Mouse (Mus musculus): ENCODE results near the gene 2010300C02Rik. TPM values are rescaled to one million over a fixed set of nuclear protein-coding genes. Genes with fewer than 3 reads are reported as not detected.

Gene 2010300C02Rik
- polyA plus RNA-seq, 1 experiment from 2014 or later, result 3.5 TPM

- 65% methylated on average over 15 of the region's 15 CpGs for WGBS
- peak; percentile 69 for ATAC-seq
- H3K4me2 ChIP-seq (ENCODE audit: low read length), result peak overlapping the region; percentile 25
Observed at GRCm38 (mm10) chr1:37686953-37687441, 32.9 kb downstream of the 2010300C02Rik start.

GRCm38 (mm10) chr1:37678327-37679123 is 41.4 kb downstream of the 2010300C02Rik start:
- Histone ChIP-seq H3K27ac (ENCODE audit: low read length) (no peak overlapping the region), H3K4me1 (replicated peaks; ENCODE audit: control insufficient read depth, insufficient read depth, low read length) (no peaks in the 10 kb centered on the region), H3K9ac (replicated peaks; ENCODE audit: low read depth, low read length) (no peak overlapping the region), H3K9me3 (ENCODE audit: control insufficient read depth, low read length) (no peaks in the 10 kb centered on the region), H3K4me2 (ENCODE audit: low read length) (no peak overlapping the region), H3K36me3 (ENCODE audit: control insufficient read depth, insufficient read depth) (no peaks in the 10 kb centered on the region), H3K27me3 (replicated peaks; ENCODE audit: control insufficient read depth, insufficient read depth, low read length) (no peaks in the 10 kb centered on the region), H3K4me3 (replicated peaks; ENCODE audit: low read length) (no peak overlapping the region)
- 71% methylated on average over 9 of the region's 9 CpGs for WGBS
- ATAC-seq, result peak; percentile 50; the same call in 1 of the 2 replicates

More at GRCm38 (mm10) chr1:37686953-37687441, 32.9 kb downstream of the 2010300C02Rik start:
- H3K9me3 ChIP-seq (ENCODE audit: control insufficient read depth, low read length), result no peaks in the 10 kb centered on the region
- H3K36me3 ChIP-seq (ENCODE audit: control insufficient read depth, insufficient read depth), result no peaks in the 10 kb centered on the region
- H3K4me1 ChIP-seq (replicated peaks; ENCODE audit: control insufficient read depth, insufficient read depth, low read length), result peaks cover 11% of the 10 kb centered on the region
- no peak overlapping the region for H3K4me3 ChIP-seq (replicated peaks; ENCODE audit: low read length)
- no peaks in the 10 kb centered on the region for H3K27me3 ChIP-seq (replicated peaks; ENCODE audit: control insufficient read depth, insufficient read depth, low read length)
- H3K9ac ChIP-seq (replicated peaks; ENCODE audit: low read depth, low read length), result no peak overlapping the region
- H3K27ac ChIP-seq (ENCODE audit: low read length), result peak overlapping the region; percentile 37; the same call in 1 of the 2 replicates

GRCm38 (mm10) chr1:37676967-37677512 is 42.8 kb downstream of the 2010300C02Rik start:
- Histone ChIP-seq H3K4me3 (replicated peaks; ENCODE audit: low read length) (no peak overlapping the region), H3K27me3 (replicated peaks; ENCODE audit: control insufficient read depth, insufficient read depth, low read length) (no peaks in the 10 kb centered on the region), H3K9ac (replicated peaks; ENCODE audit: low read depth, low read length) (no peak overlapping the region), H3K36me3 (ENCODE audit: control insufficient read depth, insufficient read depth) (no peaks in the 10 kb centered on the region), H3K9me3 (ENCODE audit: control insufficient read depth, low read length) (no peaks in the 10 kb centered on the region), H3K4me1 (replicated peaks; ENCODE audit: control insufficient read depth, insufficient read depth, low read length) (no peaks in the 10 kb centered on the region), H3K4me2 (ENCODE audit: low read length) (no peak overlapping the region), H3K27ac (ENCODE audit: low read length) (no peak overlapping the region)
- WGBS, result 86% methylated on average over 7 of the region's 7 CpGs
- no peak for ATAC-seq

- Histone ChIP-seq H3K27me3 (replicated peaks; ENCODE audit: control insufficient read depth, insufficient read depth, low read length) (no peaks in the 10 kb centered on the region), H3K4me2 (ENCODE audit: low read length) (no peak overlapping the region), H3K36me3 (ENCODE audit: control insufficient read depth, insufficient read depth) (no peaks in the 10 kb centered on the region), H3K4me1 (replicated peaks; ENCODE audit: control insufficient read depth, insufficient read depth, low read length) (no peaks in the 10 kb centered on the region), H3K27ac (ENCODE audit: low read length) (no peak overlapping the region), H3K9me3 (ENCODE audit: control insufficient read depth, low read length) (no peaks in the 10 kb centered on the region), H3K4me3 (replicated peaks; ENCODE audit: low read length) (no peak overlapping the region), H3K9ac (replicated peaks; ENCODE audit: low read depth, low read length) (no peak overlapping the region)
- no peak for ATAC-seq
- 55% methylated on average over 6 of the region's 6 CpGs for WGBS
Observed at GRCm38 (mm10) chr1:37675444-37675843, 44.4 kb downstream of the 2010300C02Rik start.

GRCm38 (mm10) chr1:37674266-37674665 is 45.6 kb downstream of the 2010300C02Rik start:
- no peak for ATAC-seq
- Histone ChIP-seq H3K36me3 (ENCODE audit: control insufficient read depth, insufficient read depth) (no peaks in the 10 kb centered on the region), H3K27me3 (replicated peaks; ENCODE audit: control insufficient read depth, insufficient read depth, low read length) (no peaks in the 10 kb centered on the region), H3K4me1 (replicated peaks; ENCODE audit: control insufficient read depth, insufficient read depth, low read length) (no peaks in the 10 kb centered on the region), H3K9me3 (ENCODE audit: control insufficient read depth, low read length) (no peaks in the 10 kb centered on the region), H3K9ac (replicated peaks; ENCODE audit: low read depth, low read length) (no peak overlapping the region), H3K4me3 (replicated peaks; ENCODE audit: low read length) (no peak overlapping the region), H3K4me2 (ENCODE audit: low read length) (no peak overlapping the region), H3K27ac (ENCODE audit: low read length) (no peak overlapping the region)
- WGBS, result 92% methylated on average over 8 of the region's 8 CpGs

GRCm38 (mm10) chr1:37671316-37671715 is 48.6 kb downstream of the 2010300C02Rik start:
- Histone ChIP-seq H3K27ac (ENCODE audit: low read length) (no peak overlapping the region), H3K36me3 (ENCODE audit: control insufficient read depth, insufficient read depth) (no peaks in the 10 kb centered on the region), H3K4me2 (ENCODE audit: low read length) (no peak overlapping the region), H3K9me3 (ENCODE audit: control insufficient read depth, low read length) (no peaks in the 10 kb centered on the region), H3K4me1 (replicated peaks; ENCODE audit: control insufficient read depth, insufficient read depth, low read length) (no peaks in the 10 kb centered on the region), H3K9ac (replicated peaks; ENCODE audit: low read depth, low read length) (no peak overlapping the region), H3K27me3 (replicated peaks; ENCODE audit: control insufficient read depth, insufficient read depth, low read length) (no peaks in the 10 kb centered on the region), H3K4me3 (replicated peaks; ENCODE audit: low read length) (no peak overlapping the region)
- 71% methylated on average over 4 of the region's 4 CpGs for WGBS
- ATAC-seq, result no peak

GRCm38 (mm10) chr1:37667386-37667785 is 52.5 kb downstream of the 2010300C02Rik start:
- ATAC-seq, result no peak
- H3K9ac ChIP-seq (replicated peaks; ENCODE audit: low read depth, low read length), result no peak overlapping the region
- no peak overlapping the region for H3K4me2 ChIP-seq (ENCODE audit: low read length)
- H3K4me3 ChIP-seq (replicated peaks; ENCODE audit: low read length), result no peak overlapping the region
- 86% methylated on average over 6 of the region's 6 CpGs for WGBS
- H3K36me3 ChIP-seq (ENCODE audit: control insufficient read depth, insufficient read depth), result no peaks in the 10 kb centered on the region
- no peak overlapping the region for H3K27ac ChIP-seq (ENCODE audit: low read length)
- H3K4me1 ChIP-seq (replicated peaks; ENCODE audit: control insufficient read depth, insufficient read depth, low read length), result no peaks in the 10 kb centered on the region
- no peaks in the 10 kb centered on the region for H3K9me3 ChIP-seq (ENCODE audit: control insufficient read depth, low read length)
- no peaks in the 10 kb centered on the region for H3K27me3 ChIP-seq (replicated peaks; ENCODE audit: control insufficient read depth, insufficient read depth, low read length)

GRCm38 (mm10) chr1:37666587-37666986 is 53.3 kb downstream of the 2010300C02Rik start:
- ATAC-seq, result no peak
- H3K9me3 ChIP-seq (ENCODE audit: control insufficient read depth, low read length), result no peaks in the 10 kb centered on the region
- no peak overlapping the region for H3K4me3 ChIP-seq (replicated peaks; ENCODE audit: low read length)
- H3K27ac ChIP-seq (ENCODE audit: low read length), result no peak overlapping the region
- WGBS, result 48% methylated on average over 10 of the region's 10 CpGs
- no peaks in the 10 kb centered on the region for H3K36me3 ChIP-seq (ENCODE audit: control insufficient read depth, insufficient read depth)
- no peaks in the 10 kb centered on the region for H3K27me3 ChIP-seq (replicated peaks; ENCODE audit: control insufficient read depth, insufficient read depth, low read length)
- H3K9ac ChIP-seq (replicated peaks; ENCODE audit: low read depth, low read length), result no peak overlapping the region
- no peak overlapping the region for H3K4me2 ChIP-seq (ENCODE audit: low read length)
- no peaks in the 10 kb centered on the region for H3K4me1 ChIP-seq (replicated peaks; ENCODE audit: control insufficient read depth, insufficient read depth, low read length)

GRCm38 (mm10) chr1:37665539-37666323 is 54.2 kb downstream of the 2010300C02Rik start:
- no peak for ATAC-seq
- H3K27ac ChIP-seq (ENCODE audit: low read length), result no peak overlapping the region
- no peak overlapping the region for H3K4me3 ChIP-seq (replicated peaks; ENCODE audit: low read length)
- H3K4me2 ChIP-seq (ENCODE audit: low read length), result no peak overlapping the region
- H3K9me3 ChIP-seq (ENCODE audit: control insufficient read depth, low read length), result no peaks in the 10 kb centered on the region
- H3K9ac ChIP-seq (replicated peaks; ENCODE audit: low read depth, low read length), result no peak overlapping the region
- WGBS, result 44% methylated on average over 14 of the region's 14 CpGs
- H3K4me1 ChIP-seq (replicated peaks; ENCODE audit: control insufficient read depth, insufficient read depth, low read length), result no peaks in the 10 kb centered on the region
- no peaks in the 10 kb centered on the region for H3K27me3 ChIP-seq (replicated peaks; ENCODE audit: control insufficient read depth, insufficient read depth, low read length)
- no peaks in the 10 kb centered on the region for H3K36me3 ChIP-seq (ENCODE audit: control insufficient read depth, insufficient read depth)
